15 mouse cellular contexts compared by ENCODE assay signal in the genomic region with DNA sequence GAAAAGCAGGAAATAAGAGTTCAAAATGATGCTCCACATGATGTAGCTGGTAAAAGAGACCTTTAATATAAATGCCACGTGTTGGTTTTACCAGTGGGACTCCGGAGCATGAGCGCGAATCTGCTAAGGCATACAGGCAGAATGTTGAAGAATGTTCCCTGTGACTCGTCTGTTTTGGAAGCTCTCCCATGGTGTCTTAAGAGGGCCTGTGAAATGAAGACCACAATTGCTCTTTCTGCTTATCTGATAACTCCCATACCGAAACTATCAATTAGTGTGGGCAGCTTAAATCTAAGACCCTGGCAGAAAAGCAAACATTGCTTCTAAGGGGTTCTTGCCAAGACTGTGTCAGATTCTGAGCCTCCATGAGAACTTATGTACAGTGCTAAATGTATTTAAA.
"Had no signal": no experiment of that assay in that cellular context is flagged by ENCODE, and none has a peak within 500 bp of the region (broad histone marks: within the 10 kb centered on the region; RNA-seq: fewer than 3 reads in every experiment).

No protein-coding gene starts in this region.

- H3K4me1 ChIP-seq: neural tube, embryonic 15.5 days; stomach, embryonic 15.5 days had no signal

- H3K27me3 ChIP-seq: neural tube, embryonic 15.5 days; stomach, embryonic 15.5 days had no signal

- H3K4me3 ChIP-seq: neural tube, embryonic 15.5 days; stomach, embryonic 15.5 days had no signal

- H3K27ac ChIP-seq: neural tube, embryonic 15.5 days; stomach, embryonic 15.5 days; stomach, postnatal 0 days had no signal

- H3K9ac ChIP-seq: neural tube, embryonic 15.5 days; stomach, embryonic 15.5 days had no signal

- H3K9me3 ChIP-seq: neural tube, embryonic 15.5 days; stomach, embryonic 15.5 days had no signal

- H3K36me3 ChIP-seq: neural tube, embryonic 15.5 days; stomach, embryonic 15.5 days had no signal

- H3K4me2 ChIP-seq: neural tube, embryonic 15.5 days; stomach, embryonic 15.5 days had no signal

- DNase-seq: retina, postnatal 1 day; right cerebral cortex, adult 18-20 months; right cerebral cortex, postnatal 14 days; right cerebral cortex, postnatal 25 days; right cerebral cortex, postnatal 4 days; spleen, adult 18-20 months; thymus, adult 18-20 months; thymus, adult 2 months; thymus, postnatal 14 days; thymus, postnatal 25 days; thymus, postnatal 36 days; thymus, postnatal 4 days had no signal
